Mouse (Mus musculus) small intestine, adult 2 months (tissue): ENCODE measurements at regions not wholly inside any gene's neighbourhood (a gene's known extent, or its start where the extent isn't known, plus 50 kb on each side); places are given as distances from the start of the nearest gene placed in this dataset.
A peak's percentile ranks its signal among the peaks of the same experiment; 100 is the strongest.

Experiments
- H3K27ac ChIP-seq: fragments of 200-500 bp; 2 replicates; pipeline ENCODE4 v1.5.1; 2012; ENCODE audit warnings: low read depth, low read length, control low read depth, inconsistent platforms; ENCODE audit not compliant: insufficient read depth
- H3K27me3 ChIP-seq: fragments of 200-500 bp; 2 replicates; pipeline ENCODE4 v1.6.1; 2012; ENCODE audit warnings: mild to moderate bottlenecking, moderate library complexity, low read length, inconsistent platforms; ENCODE audit not compliant: control insufficient read depth, insufficient read depth
- H3K36me3 ChIP-seq: fragments of 200-500 bp; 2 replicates; pipeline ENCODE4 v1.6.1; 2012; ENCODE audit warnings: mild to moderate bottlenecking, low read length, control low read depth, inconsistent platforms; ENCODE audit not compliant: control insufficient read depth, insufficient read depth
- H3K4me1 ChIP-seq: fragments of 200-500 bp; 2 replicates; pipeline ENCODE4 v1.6.1; 2012; ENCODE audit warnings: low read length, inconsistent platforms, mixed read lengths; ENCODE audit not compliant: control insufficient read depth, insufficient read depth, insufficient read length
- H3K4me3 ChIP-seq: fragments of 200-500 bp; 2 replicates; pipeline ENCODE4 v1.5.1; 2012; ENCODE audit warnings: low read depth, mild to moderate bottlenecking, control low read depth, inconsistent platforms, low read length, moderate library complexity
- CTCF ChIP-seq: fragments of 200-500 bp; IDR thresholded peaks from 2 replicates; pipeline ENCODE4 v1.5.1; 2012; ENCODE audit warnings: low read depth, mild to moderate bottlenecking, control low read depth, inconsistent platforms, low read length, moderate library complexity, mixed read lengths; ENCODE audit not compliant: insufficient replicate concordance, insufficient read length; ENCODE audit errors: extremely low read depth
- POLR2A ChIP-seq: fragments of 200-500 bp; IDR thresholded peaks from 2 replicates; pipeline ENCODE4 v1.6.1; 2012; ENCODE audit warnings: low read depth, mild to moderate bottlenecking, control low read depth, inconsistent platforms, low read length, moderate library complexity
- WGBS: fragments of 180-500 bp; shearing (Covaris S2); methylation state at CpG from one replicate; pipeline ENCODE4 v1.1.7; 2018; 5-methylcytosine and 5-hydroxymethylcytosine counted together

- no peaks in the 10 kb centered on the region for H3K4me1 ChIP-seq
- TF ChIP-seq CTCF (no peak), POLR2A (no peak)
- WGBS, result 85% methylated on average over 2 of the region's 2 CpGs
- H3K27me3 ChIP-seq, result no peaks in the 10 kb centered on the region
- H3K4me3 ChIP-seq, result no peak overlapping the region
- H3K27ac ChIP-seq, result no peak overlapping the region
- H3K36me3 ChIP-seq, result no peaks in the 10 kb centered on the region
Measured at GRCm38 (mm10) chr4:39991851-39992250, 151.0 kb upstream of the Aco1 start.

DNA sequence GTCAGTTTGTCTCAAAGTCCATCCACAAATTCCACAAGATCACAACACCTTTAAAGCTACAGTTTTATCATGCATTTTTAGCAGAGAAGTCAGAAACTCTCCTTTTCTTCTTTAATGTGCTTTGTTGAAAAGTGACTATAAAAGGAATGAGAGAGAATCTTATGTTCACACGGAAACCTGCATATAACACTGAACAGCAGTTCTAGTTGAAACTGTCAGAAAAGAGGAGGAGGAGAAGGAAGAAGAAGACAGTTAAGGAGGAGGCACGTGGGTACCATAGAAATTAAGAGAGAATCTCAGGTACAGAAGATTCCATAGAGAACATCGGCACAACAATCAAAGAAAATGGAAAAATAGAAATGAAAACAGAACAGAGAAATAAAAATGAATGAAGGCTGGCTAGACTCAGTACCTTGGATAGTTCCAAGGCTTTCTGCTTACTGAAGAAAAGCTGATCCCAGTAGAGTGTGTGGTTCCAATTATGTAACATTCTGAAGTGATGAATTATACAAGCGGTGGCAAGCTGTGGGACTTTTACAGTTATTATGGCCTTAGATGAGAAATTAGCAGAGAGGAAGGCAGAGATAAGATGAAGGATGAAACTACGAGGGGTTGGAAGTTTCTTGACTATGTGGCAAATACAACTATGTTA is 144.0 kb upstream of the Aco1 start:
- no peaks in the 10 kb centered on the region for H3K36me3 ChIP-seq
- TF ChIP-seq CTCF, result no peak
- no peak for TF ChIP-seq POLR2A
- no peaks in the 10 kb centered on the region for H3K4me1 ChIP-seq
- no peak overlapping the region for H3K27ac ChIP-seq
- H3K4me3 ChIP-seq, result no peak overlapping the region
- WGBS, result 73% methylated on average over 5 of the region's 5 CpGs
- no peaks in the 10 kb centered on the region for H3K27me3 ChIP-seq

- 61% methylated on average over 7 of the region's 7 CpGs for WGBS
- Histone ChIP-seq H3K36me3 (no peaks in the 10 kb centered on the region), H3K4me3 (no peak overlapping the region)
Measured at GRCm38 (mm10) chr4:40014666-40015065, 128.2 kb upstream of the Aco1 start.

DNA sequence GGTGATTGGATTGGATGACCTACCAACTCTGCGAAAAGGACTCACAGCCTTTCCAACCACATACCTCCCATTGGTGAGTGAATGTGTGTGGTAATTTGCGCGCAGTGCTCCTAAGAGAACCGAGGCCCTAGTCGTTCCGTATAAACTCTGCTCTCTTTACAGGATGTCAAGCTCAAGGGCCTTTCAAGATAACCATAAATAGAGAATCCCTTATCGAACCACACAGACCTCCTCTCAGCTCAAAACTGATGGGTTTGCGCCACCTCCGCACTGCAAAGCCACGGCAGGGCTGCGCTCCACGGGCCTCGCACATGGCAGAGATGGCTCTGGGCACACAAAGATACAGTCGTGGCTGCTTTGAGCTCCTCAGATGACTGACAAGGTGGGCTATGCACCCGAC is 126.0 kb upstream of the Aco1 start:
- Histone ChIP-seq H3K27me3 (no peaks in the 10 kb centered on the region), H3K4me3 (no peak overlapping the region), H3K4me1 (no peaks in the 10 kb centered on the region), H3K36me3 (no peaks in the 10 kb centered on the region), H3K27ac (no peak overlapping the region)
- TF ChIP-seq POLR2A (no peak), CTCF (no peak)
- WGBS, result 80% methylated on average over 15 of the region's 15 CpGs

More at GRCm38 (mm10) chr4:40014666-40015065, 128.2 kb upstream of the Aco1 start:
- Histone ChIP-seq H3K4me1 (no peaks in the 10 kb centered on the region), H3K27ac (no peak overlapping the region), H3K27me3 (no peaks in the 10 kb centered on the region)
- TF ChIP-seq POLR2A (no peak), CTCF (peak; percentile 42; the same call in 1 of the 2 replicates)

GRCm38 (mm10) chr4:40018208-40018607 is 124.7 kb upstream of the Aco1 start:
- WGBS, result 62% methylated on average over 4 of the region's 4 CpGs
- H3K4me1 ChIP-seq, result no peaks in the 10 kb centered on the region
- H3K4me3 ChIP-seq, result no peak overlapping the region
- no peak overlapping the region for H3K27ac ChIP-seq
- H3K36me3 ChIP-seq, result no peaks in the 10 kb centered on the region
- no peaks in the 10 kb centered on the region for H3K27me3 ChIP-seq
- TF ChIP-seq POLR2A, result no peak

DNA sequence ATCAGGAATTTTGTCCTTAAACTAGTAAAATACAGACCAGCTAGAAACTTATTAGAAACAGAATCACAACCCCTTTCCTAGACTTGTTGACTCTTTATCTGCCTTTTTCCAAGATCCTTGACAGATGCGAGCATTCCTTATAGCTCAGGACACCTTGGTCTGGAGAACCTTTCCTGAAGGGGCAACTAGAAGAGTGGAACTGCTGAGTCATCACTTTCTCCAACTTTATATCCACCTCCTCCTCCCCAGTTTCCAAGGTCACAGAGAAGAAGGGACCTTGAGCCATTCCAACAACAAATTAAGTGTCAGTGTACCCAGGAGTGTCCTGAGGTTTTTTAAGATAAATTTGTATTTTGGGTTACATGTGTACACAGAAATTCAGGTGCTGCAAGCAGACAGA is 111.5 kb upstream of the Aco1 start:
- TF ChIP-seq CTCF, result no peak
- TF ChIP-seq POLR2A, result no peak
- 79% methylated on average over 1 of the region's 1 CpGs for WGBS
- H3K27me3 ChIP-seq, result no peaks in the 10 kb centered on the region

DNA sequence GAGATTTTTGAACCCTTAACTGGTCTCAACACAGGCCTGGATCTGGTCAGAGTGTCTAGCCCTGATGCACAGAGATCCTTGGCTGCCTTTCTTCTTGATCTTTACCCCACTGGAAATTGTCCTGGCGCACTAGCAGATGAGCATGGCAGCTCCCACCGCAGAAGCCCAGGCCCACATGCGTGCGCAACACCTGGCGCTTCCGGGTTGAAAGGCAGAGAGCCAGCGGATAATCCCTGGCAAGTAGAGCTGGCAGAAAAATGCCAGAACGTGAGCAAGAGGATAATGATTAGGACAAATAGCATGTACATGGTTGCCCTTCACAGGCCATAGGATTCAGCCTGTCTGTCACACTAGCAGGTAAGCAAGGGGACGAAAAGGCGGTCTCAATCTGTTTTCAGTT is 95.0 kb upstream of the Aco1 start:
- Histone ChIP-seq H3K27ac (no peak overlapping the region), H3K36me3 (no peaks in the 10 kb centered on the region), H3K27me3 (no peaks in the 10 kb centered on the region), H3K4me3 (no peak overlapping the region), H3K4me1 (no peaks in the 10 kb centered on the region)
- TF ChIP-seq POLR2A (no peak), CTCF (no peak)
- 95% methylated on average over 10 of the region's 10 CpGs for WGBS

More for the DNA sequence above, 111.5 kb upstream of the Aco1 start:
- no peaks in the 10 kb centered on the region for H3K36me3 ChIP-seq
- H3K27ac ChIP-seq, result no peak overlapping the region
- no peak overlapping the region for H3K4me3 ChIP-seq
- H3K4me1 ChIP-seq, result no peaks in the 10 kb centered on the region
